Mouse (Mus musculus) limb, embryonic 11.5 days (tissue): ENCODE results near the gene Bend6. TPM values are rescaled to one million over a fixed set of nuclear protein-coding genes. Genes with fewer than 3 reads are reported as not detected.

ENCODE experiments used
- ATAC-seq: fragments of 200-750 bp; cut with Nextera tagmentation; 2 replicates; pipeline ENCODE4 v1.8.0; 2017; ENCODE audit warnings: low read depth; ENCODE audit not compliant: insufficient number of reproducible peaks, low FRiP score, low TSS enrichment
- DNase-seq: peaks from one replicate; pipeline ENCODE4 v3.0.0-alpha.2; 2015; ENCODE audit warnings: low spot score
- H3K27ac ChIP-seq: fragments of 300-500 bp; sonication (generic); replicated peaks from 2 replicates; pipeline ENCODE4 v1.5.1; 2014; ENCODE audit warnings: low read depth, mild to moderate bottlenecking, low read length
- H3K27me3 ChIP-seq: fragments of 300-500 bp; sonication (generic); 2 replicates; pipeline ENCODE4 v1.6.1; 2014; ENCODE audit warnings: mild to moderate bottlenecking, low read length, mixed read lengths; ENCODE audit not compliant: control insufficient read depth, insufficient read depth
- H3K36me3 ChIP-seq: fragments of 300-500 bp; sonication (generic); 2 replicates; pipeline ENCODE4 v1.6.1; 2014; ENCODE audit warnings: mild to moderate bottlenecking, low read length, moderate library complexity, mixed read lengths; ENCODE audit not compliant: control insufficient read depth, insufficient read depth
- H3K4me1 ChIP-seq: fragments of 300-500 bp; sonication (generic); 2 replicates; pipeline ENCODE4 v1.6.1; 2014; ENCODE audit warnings: low read length, mixed read lengths; ENCODE audit not compliant: control insufficient read depth, insufficient read depth
- H3K4me2 ChIP-seq: fragments of 300-500 bp; sonication (generic); 2 replicates; pipeline ENCODE4 v1.6.1; 2014; ENCODE audit warnings: low read depth, mild to moderate bottlenecking, moderate library complexity; ENCODE audit not compliant: severe bottlenecking
- H3K4me3 ChIP-seq: fragments of 300-500 bp; sonication (generic); 2 replicates; pipeline ENCODE4 v1.5.1; 2014; ENCODE audit warnings: low read depth, low read length
- H3K9ac ChIP-seq: fragments of 300-500 bp; sonication (generic); 2 replicates; pipeline ENCODE4 v1.6.1; 2014; ENCODE audit warnings: mild to moderate bottlenecking, low read length
- H3K9me3 ChIP-seq: fragments of 300-500 bp; sonication (generic); 2 replicates; pipeline ENCODE4 v1.6.1; 2016; ENCODE audit warnings: low read length; ENCODE audit not compliant: control insufficient read depth
- WGBS: fragments of 180-500 bp; shearing (Covaris S2); extraction: QIAGEN DNeasy Blood & Tissue Kit; methylation state at CpG from one replicate; pipeline ENCODE4 v1.1.7; 2014; 5-methylcytosine and 5-hydroxymethylcytosine counted together
- polyA plus RNA-seq: library from polyadenylated mRNA; unstranded; fragments of >200 nt; fragmentation: Nextera tagmentation; extraction: Ambion mirVana; gene quantifications from 2 replicates; pipeline ENCODE4 v1.2.1, GENCODE M21; 2014

The Bend6 gene
- polyA plus RNA-seq, 1 experiment from 2014 or later = 1.5 TPM

GRCm38 (mm10) chr1:33898373-33898772 lies 9.2 kb downstream of the Bend6 start:
- H3K27me3 ChIP-seq = no peaks in the 10 kb centered on the region
- no peak for DNase-seq
- no peak for ATAC-seq
- H3K4me2 ChIP-seq = no peak overlapping the region
- no peaks in the 10 kb centered on the region for H3K36me3 ChIP-seq
- H3K27ac ChIP-seq = no peak overlapping the region
- no peak overlapping the region for H3K4me3 ChIP-seq
- no peaks in the 10 kb centered on the region for H3K9me3 ChIP-seq
- WGBS = 90% methylated on average over 6 of the region's 6 CpGs
- no peak overlapping the region for H3K9ac ChIP-seq
- H3K4me1 ChIP-seq = no peaks in the 10 kb centered on the region

GRCm38 (mm10) chr1:33897426-33897825 lies 10.2 kb downstream of the Bend6 start:
- Histone ChIP-seq H3K4me2 (no peak overlapping the region), H3K4me3 (no peak overlapping the region), H3K9me3 (no peaks in the 10 kb centered on the region), H3K27me3 (no peaks in the 10 kb centered on the region), H3K9ac (no peak overlapping the region), H3K27ac (no peak overlapping the region), H3K4me1 (no peaks in the 10 kb centered on the region), H3K36me3 (no peaks in the 10 kb centered on the region)
- 89% methylated on average over 11 of the region's 11 CpGs for WGBS
- DNase-seq (no peak), ATAC-seq (no peak)

DNA sequence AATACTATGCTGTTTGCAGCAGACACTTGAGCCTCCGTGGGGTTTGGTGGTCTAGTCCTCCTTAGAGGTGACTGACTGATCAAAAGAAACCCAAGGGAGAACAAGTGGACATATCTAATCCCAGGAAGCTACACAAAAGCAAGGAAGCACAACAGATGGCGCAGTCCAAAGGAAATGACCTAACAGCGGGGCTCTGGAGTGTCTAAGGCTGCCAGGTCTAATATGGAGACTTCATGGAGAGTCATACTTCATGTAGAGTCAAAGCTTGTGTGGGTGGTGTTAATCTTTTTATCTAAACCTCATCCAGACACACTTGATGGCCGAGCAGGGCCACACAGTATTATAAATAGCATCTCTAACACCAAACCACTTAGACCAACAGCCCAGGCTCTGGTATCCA lies 10.9 kb downstream of the Bend6 start:
- 80% methylated on average over 4 of the region's 4 CpGs for WGBS

DNA sequence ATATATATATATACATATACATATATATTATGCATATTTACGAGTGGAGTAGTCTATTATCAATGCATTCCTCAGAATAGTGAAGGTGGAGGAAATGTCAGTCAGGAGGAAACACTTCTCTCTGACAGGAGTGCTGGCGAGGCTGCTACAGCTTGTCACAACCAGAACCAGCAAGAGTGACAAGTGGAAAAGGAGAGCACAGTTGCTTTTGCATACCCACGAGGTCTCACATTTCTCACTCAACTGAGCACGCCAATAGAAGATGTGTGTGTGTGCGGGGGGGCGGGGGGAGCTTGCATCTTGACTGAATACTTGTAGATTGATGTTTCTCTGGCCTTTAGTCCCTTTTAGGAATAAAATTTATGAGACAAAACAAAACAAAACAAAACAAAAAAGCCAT lies 11.5 kb downstream of the Bend6 start:
- ATAC-seq = no peak
- Histone ChIP-seq H3K9ac (no peak overlapping the region), H3K27ac (no peak overlapping the region), H3K36me3 (no peaks in the 10 kb centered on the region), H3K4me1 (no peaks in the 10 kb centered on the region), H3K27me3 (no peaks in the 10 kb centered on the region), H3K4me2 (no peak overlapping the region), H3K9me3 (no peaks in the 10 kb centered on the region), H3K4me3 (no peak overlapping the region)
- 81% methylated on average over 6 of the region's 6 CpGs for WGBS
- no peak for DNase-seq

More for the DNA sequence above, 10.9 kb downstream of the Bend6 start:
- DNase-seq (no peak), ATAC-seq (no peak)
- Histone ChIP-seq H3K9ac (no peak overlapping the region), H3K4me2 (no peak overlapping the region), H3K27me3 (no peaks in the 10 kb centered on the region), H3K4me1 (no peaks in the 10 kb centered on the region), H3K27ac (no peak overlapping the region), H3K4me3 (no peak overlapping the region), H3K9me3 (no peaks in the 10 kb centered on the region), H3K36me3 (no peaks in the 10 kb centered on the region)

DNA sequence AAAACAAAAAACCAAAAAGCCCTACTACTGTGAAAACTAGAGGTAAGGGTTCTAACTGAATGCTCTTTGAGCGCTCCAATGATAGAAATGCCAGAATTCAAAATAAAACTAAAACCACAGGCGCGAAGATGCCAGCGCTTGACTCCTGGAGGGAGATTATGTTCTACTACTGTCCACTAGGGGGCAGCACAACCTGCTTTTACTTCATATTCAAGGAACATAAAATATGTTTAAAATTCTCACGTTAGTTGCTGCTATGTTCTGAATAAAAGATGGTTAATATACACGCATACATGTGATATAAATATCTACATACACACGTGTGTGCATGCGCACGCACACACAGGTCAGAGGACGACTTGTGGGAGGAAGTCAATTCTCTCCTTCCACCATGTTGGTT lies 14.8 kb downstream of the Bend6 start:
- Histone ChIP-seq H3K4me2 (no peak overlapping the region), H3K9me3 (no peaks in the 10 kb centered on the region), H3K9ac (no peak overlapping the region), H3K4me3 (no peak overlapping the region), H3K27me3 (no peaks in the 10 kb centered on the region), H3K4me1 (no peaks in the 10 kb centered on the region), H3K36me3 (no peaks in the 10 kb centered on the region), H3K27ac (no peak overlapping the region)
- ATAC-seq (no peak), DNase-seq (peak; percentile 41)
- WGBS = 68% methylated on average over 10 of the region's 10 CpGs

- Histone ChIP-seq H3K27ac (no peak overlapping the region), H3K4me3 (no peak overlapping the region), H3K9ac (no peak overlapping the region), H3K36me3 (no peaks in the 10 kb centered on the region), H3K27me3 (no peaks in the 10 kb centered on the region), H3K9me3 (no peaks in the 10 kb centered on the region), H3K4me1 (no peaks in the 10 kb centered on the region), H3K4me2 (peak overlapping the region; percentile 1; the same call in 1 of the 2 replicates)
- ATAC-seq = no peak
- DNase-seq = peak; percentile 28
- WGBS = 17% methylated on average over 18 of the region's 18 CpGs
Observed at GRCm38 (mm10) chr1:33883102-33883839, 24.3 kb downstream of the Bend6 start.

DNA sequence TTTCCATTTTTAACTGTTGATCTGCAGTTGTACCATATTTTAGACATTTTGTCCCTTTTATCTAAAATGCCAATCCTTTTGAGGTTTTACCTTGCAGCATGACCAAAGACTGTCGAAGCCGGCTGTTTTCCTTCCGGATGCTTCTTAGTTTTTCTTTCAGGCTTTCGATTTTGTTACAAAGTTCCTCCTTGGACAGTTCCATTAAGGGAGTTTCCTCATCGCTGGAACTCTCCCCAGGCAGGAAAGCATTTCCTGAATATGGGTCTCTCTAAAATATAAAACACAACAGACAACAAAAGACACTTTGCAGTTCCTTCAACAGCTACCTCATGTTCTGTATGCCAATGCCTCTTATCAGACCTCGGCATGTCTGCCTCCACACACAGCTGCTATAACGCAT lies 29.4 kb downstream of the Bend6 start:
- Histone ChIP-seq H3K27me3 (no peaks in the 10 kb centered on the region), H3K9me3 (no peaks in the 10 kb centered on the region), H3K27ac (no peak overlapping the region), H3K4me3 (no peak overlapping the region), H3K4me1 (no peaks in the 10 kb centered on the region), H3K36me3 (no peaks in the 10 kb centered on the region), H3K4me2 (no peak overlapping the region), H3K9ac (no peak overlapping the region)
- ATAC-seq = no peak
- 86% methylated on average over 7 of the region's 7 CpGs for WGBS
- DNase-seq = no peak

- H3K4me1 ChIP-seq = no peaks in the 10 kb centered on the region
- no peak overlapping the region for H3K9ac ChIP-seq
- no peaks in the 10 kb centered on the region for H3K27me3 ChIP-seq
- H3K4me2 ChIP-seq = no peak overlapping the region
- H3K36me3 ChIP-seq = no peaks in the 10 kb centered on the region
- no peak for DNase-seq
- 82% methylated on average over 3 of the region's 3 CpGs for WGBS
- ATAC-seq = no peak
- H3K9me3 ChIP-seq = no peaks in the 10 kb centered on the region
- no peak overlapping the region for H3K4me3 ChIP-seq
- H3K27ac ChIP-seq = no peak overlapping the region
Observed at GRCm38 (mm10) chr1:33876416-33876815, 31.2 kb downstream of the Bend6 start.

DNA sequence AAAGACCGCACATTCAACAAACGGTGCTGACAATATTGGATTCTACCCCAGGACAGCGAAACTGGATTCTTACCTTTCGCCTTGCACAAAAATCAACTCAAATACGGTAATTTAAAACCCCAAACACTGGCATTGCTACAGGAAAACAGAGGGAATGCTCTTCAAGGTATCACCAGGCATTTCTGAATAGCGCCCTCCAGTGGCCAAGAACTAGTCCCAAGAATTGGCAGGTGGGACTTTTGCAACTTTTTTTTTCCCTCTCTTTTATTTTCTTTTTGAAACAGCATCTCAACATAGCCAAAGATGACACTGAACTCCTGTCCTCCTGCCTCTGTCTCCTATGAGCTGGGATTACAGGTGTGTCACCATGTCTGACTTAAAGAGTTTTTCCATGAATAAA lies 31.9 kb downstream of the Bend6 start:
- ATAC-seq = no peak
- WGBS = 40% methylated on average over 6 of the region's 6 CpGs
- Histone ChIP-seq H3K4me2 (no peak overlapping the region), H3K27me3 (no peaks in the 10 kb centered on the region), H3K4me1 (no peaks in the 10 kb centered on the region), H3K4me3 (no peak overlapping the region), H3K9ac (no peak overlapping the region), H3K9me3 (no peaks in the 10 kb centered on the region), H3K27ac (no peak overlapping the region), H3K36me3 (no peaks in the 10 kb centered on the region)
- peak; percentile 36 for DNase-seq
